Mouse (Mus musculus) ovary, postnatal 14 days (tissue): ENCODE measurements around the gene Gatad2b.
"Not testable (repeated sequence)": the region's sequence is repeated elsewhere in the genome, so short reads cannot be mapped to it uniquely, and the experiment has no call there.

Source experiments
- DNase-seq: peaks from one replicate; pipeline ENCODE4 v3.0.0; 2022; ENCODE audit warnings: low spot score

The Gatad2b gene

GRCm38 (mm10) chr3:90265932-90266741 is 26.8 kb upstream of the Gatad2b start:
- no peak for DNase-seq

GRCm38 (mm10) chr3:90266901-90267775 is 25.8 kb upstream of the Gatad2b start:
- DNase-seq, result no peak

- DNase-seq, result no peak
Observed at GRCm38 (mm10) chr3:90268190-90268589, 24.8 kb upstream of the Gatad2b start.

- no peak for DNase-seq
Observed at GRCm38 (mm10) chr3:90268971-90269370, 24.0 kb upstream of the Gatad2b start.

GRCm38 (mm10) chr3:90270784-90271183 is 22.2 kb upstream of the Gatad2b start:
- no peak for DNase-seq

GRCm38 (mm10) chr3:90272170-90272569 is 20.8 kb upstream of the Gatad2b start:
- DNase-seq, result no peak

GRCm38 (mm10) chr3:90273855-90274254 is 19.1 kb upstream of the Gatad2b start:
- DNase-seq, result no peak

GRCm38 (mm10) chr3:90275286-90275685 is 17.7 kb upstream of the Gatad2b start:
- no peak for DNase-seq

GRCm38 (mm10) chr3:90276858-90277257 is 16.1 kb upstream of the Gatad2b start:
- no peak for DNase-seq

- no peak for DNase-seq
Observed at GRCm38 (mm10) chr3:90277793-90278192, 15.2 kb upstream of the Gatad2b start.

GRCm38 (mm10) chr3:90278211-90278610 is 14.8 kb upstream of the Gatad2b start:
- DNase-seq, result no peak

- DNase-seq, result no peak
Observed at GRCm38 (mm10) chr3:90279216-90279615, 13.8 kb upstream of the Gatad2b start.

GRCm38 (mm10) chr3:90279743-90280142 is 13.2 kb upstream of the Gatad2b start:
- DNase-seq, result no peak

GRCm38 (mm10) chr3:90280708-90281107 is 12.3 kb upstream of the Gatad2b start:
- DNase-seq, result no peak

- DNase-seq, result no peak
Observed at GRCm38 (mm10) chr3:90284150-90284549, 8.8 kb upstream of the Gatad2b start.

GRCm38 (mm10) chr3:90289403-90289802 is 3.6 kb upstream of the Gatad2b start:
- DNase-seq, result not testable (repeated sequence)

- no peak for DNase-seq
Observed at GRCm38 (mm10) chr3:90290602-90291001, 2.4 kb upstream of the Gatad2b start.

GRCm38 (mm10) chr3:90291982-90292344 is 1.0 kb upstream of the Gatad2b start:
- DNase-seq, result no peak

GRCm38 (mm10) chr3:90293352-90294063 is 530 bp downstream of the Gatad2b start:
- DNase-seq, result no peak

- DNase-seq, result no peak
Observed at GRCm38 (mm10) chr3:90294064-90294440, 1.1 kb downstream of the Gatad2b start.

GRCm38 (mm10) chr3:90294651-90295050 is 1.7 kb downstream of the Gatad2b start:
- no peak for DNase-seq

- no peak for DNase-seq
Observed at GRCm38 (mm10) chr3:90305801-90306200, 12.8 kb downstream of the Gatad2b start.

GRCm38 (mm10) chr3:90309589-90309988 is 16.6 kb downstream of the Gatad2b start:
- DNase-seq, result no peak
